Mouse (Mus musculus) adrenal gland, adult 18-20 months (tissue): Measurements from ENCODE around the gene Mydgf. TPM values are rescaled to one million over a fixed set of nuclear protein-coding genes. Genes with fewer than 3 reads are reported as not detected.
A peak's percentile ranks its signal among the peaks of the same experiment; 100 is the strongest.

ENCODE experiments used
- DNase-seq, 2 experiments: peaks; one replicate each; pipeline ENCODE4 v3.0.0; 2021 to 2022; ENCODE audit warnings: low spot score in 2 of 2
- total RNA-seq, 2 experiments: library from RNA; stranded (reverse); gene quantifications; 1 replicate in 1 of 2; 2 replicates in 1 of 2; pipeline ENCODE4 v1.2.3; 2021

Mydgf gene
- total RNA-seq, 2 experiments from 2014 or later = 49.6 to 56.6 TPM

- DNase-seq = no peak
Measured at GRCm38 (mm10) chr17:56194765-56195164, 11.0 kb upstream of the Mydgf start.

DNA sequence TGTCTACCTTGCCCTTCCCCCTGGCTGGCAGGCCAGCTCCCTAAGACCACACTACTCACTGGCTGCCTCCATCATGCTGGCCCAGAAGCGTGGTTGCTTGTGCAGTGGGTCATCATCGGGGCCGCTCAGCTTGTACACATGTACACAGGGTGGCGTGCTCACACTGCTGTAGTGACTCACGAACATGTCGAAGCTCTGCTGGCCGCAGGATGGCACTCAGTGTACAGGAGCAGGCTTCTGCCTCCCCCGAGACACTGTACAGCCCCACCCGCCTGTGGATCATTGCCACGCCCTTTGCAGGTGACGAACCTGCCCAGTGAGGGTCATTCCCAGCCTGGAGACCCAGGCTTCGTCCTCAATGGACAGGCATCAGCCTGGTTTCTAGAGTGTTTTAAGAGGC is 10.6 kb upstream of the Mydgf start:
- no peak for DNase-seq

GRCm38 (mm10) chr17:56191266-56191665 is 7.5 kb upstream of the Mydgf start:
- no peak for DNase-seq

GRCm38 (mm10) chr17:56185281-56186141 is 1.8 kb upstream of the Mydgf start:
- peak in 1 of 2 experiments; percentile 62 for DNase-seq

DNA sequence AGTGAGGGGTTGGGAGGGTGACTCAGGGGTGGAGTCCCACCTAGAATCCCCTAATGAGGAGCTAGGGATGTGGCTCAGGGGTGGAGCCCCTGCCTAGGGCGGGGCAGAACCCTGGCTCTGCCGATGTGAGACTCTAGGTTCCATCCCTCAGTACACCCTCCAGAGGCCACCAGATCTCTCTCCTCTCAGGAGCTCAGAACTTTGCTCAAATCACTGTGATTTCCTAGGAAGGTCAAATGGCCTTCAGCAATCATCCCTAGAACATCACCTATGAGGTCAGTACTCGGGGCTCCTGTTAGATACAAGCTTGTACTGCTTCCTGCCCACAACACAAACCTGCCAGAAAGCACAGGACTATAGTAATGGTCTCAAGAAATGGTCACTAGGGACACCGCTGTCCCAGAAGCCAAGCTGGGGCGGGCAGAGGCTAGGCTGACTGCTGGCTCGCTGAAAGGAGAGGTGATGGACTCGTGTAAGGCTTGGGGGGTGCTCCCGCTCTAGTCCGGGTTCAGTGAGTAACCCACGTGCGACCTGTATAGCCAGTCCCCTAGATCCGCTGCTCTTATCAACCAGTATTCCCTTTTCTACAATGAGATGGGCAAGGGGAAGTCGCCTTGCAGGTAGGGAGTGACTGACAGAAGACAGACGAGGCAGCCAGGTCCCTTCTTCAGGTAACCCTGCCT is 604 bp downstream of the Mydgf start:
- DNase-seq = no peak

DNA sequence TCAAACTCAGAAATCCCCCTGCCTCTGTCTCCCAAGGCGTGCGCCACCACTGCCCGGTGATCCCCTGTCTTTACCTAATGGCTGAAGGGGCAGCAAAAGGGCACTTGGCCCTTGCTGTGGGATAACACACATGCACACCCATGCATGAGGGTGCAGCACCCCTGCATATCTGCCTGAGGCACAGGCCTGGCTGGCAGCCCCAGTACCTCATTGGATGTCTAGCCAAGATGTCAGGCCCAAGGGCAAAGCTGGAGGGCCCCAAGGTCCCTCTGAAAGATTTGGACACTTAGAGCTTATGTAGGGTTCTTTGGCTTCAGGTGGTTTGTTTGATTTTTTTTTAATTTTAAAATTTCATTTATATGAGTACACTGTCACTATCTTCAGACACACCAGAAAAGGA is 8.3 kb downstream of the Mydgf start:
- no peak for DNase-seq

- DNase-seq = no peak
Measured at GRCm38 (mm10) chr17:56173401-56174046, 10.2 kb downstream of the Mydgf start.

- DNase-seq = no peak
Measured at GRCm38 (mm10) chr17:56171881-56172280, 11.8 kb downstream of the Mydgf start.

GRCm38 (mm10) chr17:56171456-56171855 is 12.3 kb downstream of the Mydgf start:
- no peak for DNase-seq

GRCm38 (mm10) chr17:56170636-56171035 is 13.1 kb downstream of the Mydgf start:
- DNase-seq = no peak

DNA sequence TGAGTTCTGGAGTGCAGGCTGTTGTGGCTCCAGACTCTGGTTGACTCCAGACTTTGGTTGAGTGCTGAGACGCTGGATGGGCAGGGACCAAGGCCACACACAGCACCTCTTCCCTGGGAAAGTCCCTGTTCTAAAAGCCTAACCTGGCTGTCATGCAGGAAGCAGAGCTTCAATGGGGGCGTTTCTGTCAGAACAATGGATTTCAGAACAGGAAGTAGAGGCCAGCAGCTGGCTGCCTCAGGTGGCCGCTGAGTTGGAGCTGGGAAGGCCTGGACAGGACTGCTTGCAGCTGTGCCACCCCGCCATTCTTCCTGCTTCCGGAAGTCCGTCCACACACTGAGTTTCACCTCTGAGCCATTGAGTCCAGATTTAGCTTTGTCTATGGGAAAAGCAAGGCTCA is 13.9 kb downstream of the Mydgf start:
- no peak for DNase-seq

DNA sequence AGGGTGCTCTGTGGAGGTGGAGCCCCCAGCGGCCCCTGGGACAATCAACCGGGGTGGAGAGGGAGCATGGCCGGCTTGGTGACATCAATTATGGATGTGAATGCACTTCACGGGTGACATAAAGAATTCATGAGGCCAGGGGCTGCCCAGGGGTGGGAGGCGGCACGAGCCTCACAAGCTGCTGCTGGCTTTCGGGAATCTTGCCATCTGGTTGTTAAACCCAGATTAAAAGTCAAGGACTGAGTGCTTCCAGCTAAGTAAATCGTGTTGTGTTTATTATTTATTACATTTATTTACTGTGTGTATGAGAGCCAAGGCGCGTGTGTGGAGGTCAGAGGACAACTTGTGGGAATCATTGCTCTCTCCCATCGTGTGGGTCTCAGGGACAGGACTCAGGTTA is 18.0 kb downstream of the Mydgf start:
- DNase-seq = no peak

- no peak for DNase-seq
Measured at GRCm38 (mm10) chr17:56164510-56164909, 19.2 kb downstream of the Mydgf start.

- DNase-seq = no peak
Measured at GRCm38 (mm10) chr17:56163523-56164102, 20.1 kb downstream of the Mydgf start.

DNA sequence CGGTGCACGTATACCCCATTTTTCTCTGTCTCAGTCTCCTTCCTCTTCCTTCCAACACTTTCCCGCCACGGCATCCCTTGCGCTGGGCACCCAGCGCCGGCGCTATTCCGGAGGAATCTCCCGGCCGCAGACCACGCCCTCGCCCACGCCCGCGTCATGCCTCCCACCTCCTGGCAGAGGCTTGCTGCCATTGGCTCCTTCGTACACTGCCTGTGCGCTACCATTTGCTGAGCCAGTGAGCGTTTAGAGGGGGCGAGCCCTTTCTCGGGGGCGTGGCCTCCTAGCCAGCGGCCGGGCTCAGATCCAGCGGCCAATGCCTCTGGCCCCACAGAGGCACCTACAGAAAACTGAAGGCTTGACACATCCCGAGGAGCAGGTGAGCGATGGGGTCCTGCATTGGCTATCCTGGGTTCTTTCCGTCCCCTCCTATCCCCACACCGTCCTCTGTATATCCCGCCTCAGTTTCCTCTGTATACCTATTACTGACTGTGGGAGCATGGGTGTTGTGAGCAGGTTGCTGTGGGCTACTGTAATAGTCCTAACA is 21.4 kb downstream of the Mydgf start, which contains the start of gene Tnfaip8l1:
Tnfaip8l1 (plus strand) TSS at position 247 of the 544 bp plus-strand sequence.
- DNase-seq = peak; percentile 89 to 92

GRCm38 (mm10) chr17:56159729-56160128 is 24.0 kb downstream of the Mydgf start:
- peak; percentile 59 to 71 for DNase-seq

- DNase-seq = peak; percentile 67 to 76
Measured at GRCm38 (mm10) chr17:56153643-56154042, 30.1 kb downstream of the Mydgf start.

DNA sequence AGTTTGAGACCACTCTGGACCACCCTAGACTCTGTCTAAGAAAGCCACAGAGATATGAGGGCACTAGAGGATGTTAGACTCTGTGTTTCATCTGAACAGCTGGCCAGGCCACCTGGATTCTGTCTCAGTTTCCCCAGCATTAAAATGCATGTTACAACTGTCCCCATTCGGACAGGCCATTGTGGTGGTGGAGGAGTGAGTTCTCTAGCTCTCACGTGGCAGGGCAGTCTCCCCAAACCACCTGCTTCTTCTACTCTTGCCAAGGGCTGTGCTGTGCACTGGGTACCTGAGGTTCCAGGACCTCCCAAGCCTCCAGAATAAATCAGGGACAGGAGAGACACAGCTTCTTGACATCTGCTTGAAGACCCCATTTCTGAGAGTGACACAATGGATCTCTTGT is 33.8 kb downstream of the Mydgf start:
- DNase-seq = no peak

DNA sequence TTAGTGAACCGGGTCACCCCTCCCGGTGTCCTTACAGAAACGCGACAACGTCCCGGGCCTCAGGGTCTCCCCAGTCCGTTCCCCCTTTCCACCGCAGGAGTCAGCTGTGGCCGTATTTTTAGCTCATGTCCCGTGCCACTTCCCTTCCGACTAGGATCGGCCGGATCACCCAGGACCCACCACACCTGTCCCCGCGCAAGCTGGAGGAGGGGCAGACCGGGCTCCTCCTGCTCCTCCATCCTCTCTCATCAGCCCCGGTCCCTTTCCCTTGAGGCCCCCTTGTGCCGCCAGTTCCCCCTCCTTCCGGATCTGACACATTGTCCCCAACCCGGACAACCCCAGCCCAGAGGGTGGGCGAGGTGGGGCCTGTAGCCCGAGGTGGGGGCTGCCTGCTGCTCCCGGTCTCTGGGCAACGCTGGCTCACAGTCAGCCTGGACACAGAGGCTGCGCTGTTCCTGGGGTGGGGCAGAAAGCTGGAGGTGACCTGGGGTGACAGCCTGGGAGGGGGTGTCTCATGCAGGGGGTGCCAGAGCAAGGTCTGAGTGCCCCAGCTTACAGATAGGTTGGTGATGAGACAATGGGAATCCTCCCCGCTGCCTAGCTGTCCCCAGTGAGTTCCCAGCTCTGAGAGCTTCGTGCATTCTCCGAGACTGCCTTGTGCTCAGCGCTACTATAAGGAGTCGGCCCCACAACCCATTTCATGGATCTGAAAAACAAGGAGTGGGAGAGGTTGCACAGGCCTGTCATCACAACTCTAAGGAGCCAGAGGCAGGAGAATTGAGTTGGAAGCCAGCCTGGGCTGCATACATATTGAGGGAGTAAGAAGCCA is 34.7 kb downstream of the Mydgf start:
- DNase-seq = no peak

- DNase-seq = no peak
Measured at GRCm38 (mm10) chr17:56148280-56148679, 35.4 kb downstream of the Mydgf start.
